Mouse (Mus musculus): ENCODE data around the gene Vmn1r36. TPM values are rescaled to one million over a fixed set of nuclear protein-coding genes. Genes with fewer than 3 reads are reported as not detected.

The Vmn1r36 gene
- not detected in 2 replicates for polyA plus RNA-seq (2012)

DNA sequence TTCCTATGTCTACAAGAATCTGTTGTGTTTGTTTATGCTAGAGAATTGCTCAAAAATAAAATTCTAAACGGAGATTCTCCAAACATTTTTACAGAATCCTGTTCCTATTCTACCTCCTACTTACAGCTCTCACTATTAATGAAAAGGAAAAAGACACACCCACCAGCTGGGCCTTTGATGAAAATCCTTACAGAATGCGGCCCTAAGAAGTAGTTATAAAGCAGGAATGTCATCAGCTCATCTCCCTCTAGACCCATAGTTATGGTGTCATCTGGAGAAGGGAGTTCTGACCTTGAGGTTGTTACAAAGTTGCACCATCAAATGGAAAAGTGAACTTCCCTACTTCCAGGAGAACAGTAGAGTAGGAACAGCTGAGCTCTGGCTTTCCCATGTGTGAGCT, at the start of gene Vmn1r36:
Vmn1r36 (minus strand) TSS at position 101 of the 400 bp plus-strand sequence.

DNA sequence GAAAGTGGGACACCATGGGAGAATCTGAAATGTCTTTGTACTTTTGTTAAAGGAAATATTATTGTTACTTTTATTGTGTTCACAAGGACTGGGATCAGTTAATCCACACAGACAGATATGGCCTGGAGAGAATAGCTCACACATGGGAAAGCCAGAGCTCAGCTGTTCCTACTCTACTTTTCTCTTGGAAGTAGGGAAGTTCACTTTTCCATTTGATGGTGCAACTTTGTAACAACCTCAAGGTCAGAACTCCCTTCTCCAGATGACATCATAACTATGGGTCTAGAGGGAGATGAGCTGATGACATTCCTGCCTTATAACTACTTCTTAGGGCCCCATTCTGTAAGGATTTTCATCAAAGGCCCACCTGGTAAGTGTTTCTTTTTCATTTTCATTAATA, 10.1 kb upstream of the Vmn1r36 start, which contains the start of gene Vmn1r37:
Vmn1r37 (plus strand) TSS at position 301 of the 400 bp plus-strand sequence.

DNA sequence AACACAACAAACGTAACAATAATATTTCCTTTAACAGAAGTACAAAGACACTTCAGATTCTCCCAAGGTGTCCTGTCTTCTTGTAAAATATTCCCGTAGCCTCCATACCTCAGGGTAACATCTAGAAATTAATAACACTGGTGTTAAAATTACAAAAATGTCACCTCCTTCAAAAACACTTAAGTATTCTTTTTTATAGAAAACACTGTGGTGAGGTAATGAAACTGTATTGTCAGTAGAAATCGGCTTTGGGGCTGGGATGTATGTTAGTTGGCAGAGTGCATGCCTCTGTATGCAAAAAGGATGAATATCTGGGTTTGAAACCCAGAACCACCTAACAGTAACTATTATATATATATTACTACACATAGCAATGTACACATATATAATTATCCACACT, 33.2 kb downstream of the Vmn1r36 start, which contains the start of gene Vmn1r35:
Vmn1r35 (minus strand) TSS at position 101 of the 400 bp plus-strand sequence.

Other genes starting within 250 kb of the Vmn1r36 start
- 4.0 and 5.1 TPM in 2 replicates for gene Mad2l1, start 183.8 kb downstream of the Vmn1r36 start, polyA plus RNA-seq (2012)
- not detected in 2 replicates for gene Vmn1r32, start 159.1 kb downstream of the Vmn1r36 start, polyA plus RNA-seq (2012)
- not detected in 2 replicates for gene Vmn1r33, start 100.9 kb downstream of the Vmn1r36 start, polyA plus RNA-seq (2012)
- not detected in 2 replicates for gene Vmn1r34, start 75.3 kb downstream of the Vmn1r36 start, polyA plus RNA-seq (2012)
- gene Vmn1r35, start 33.3 kb downstream of the Vmn1r36 start, polyA plus RNA-seq (2012) = not detected in 2 replicates
- gene Vmn1r37, start 10.2 kb upstream of the Vmn1r36 start, polyA plus RNA-seq (2012) = not detected in 2 replicates
- gene Vmn1r38, start 63.5 kb upstream of the Vmn1r36 start, polyA plus RNA-seq (2012) = not detected in 2 replicates
- not detected in 2 replicates for gene Vmn1r39, start 91.4 kb upstream of the Vmn1r36 start, polyA plus RNA-seq (2012)
- 54.9 and 65.3 TPM in 2 replicates for gene Gng12, start 177.2 kb upstream of the Vmn1r36 start, polyA plus RNA-seq (2012)

Data from megakaryocyte-erythroid progenitor cell, adult 5 weeks (primary cell).